In genomic region chr8:70139026-70139857, GRCm38 (mm10) we compare ENCODE assay signal across 8 mouse cellular contexts. TPM values are rescaled to one million over a fixed set of nuclear protein-coding genes. Genes with fewer than 3 reads are reported as not detected.
A peak's percentile ranks its signal among the peaks of the same experiment; 100 is the strongest.
DNase-seq lines count a peak whose midpoint lies in the region; ATAC-seq lines count a peak whose summit lies in the region.

Gene Rfxank, minus strand, starts transcription at chr8:70139154.
Gene Borcs8, plus strand, starts transcription at chr8:70139499.
Gene Mef2b, plus strand, starts transcription at chr8:70139711.

- H3K36me3 ChIP-seq in hindbrain, embryonic 14.5 days (replicated peaks; ENCODE audit: control insufficient read depth, insufficient read depth), result peaks cover 45% of the 10 kb centered on the region

- peak; percentile 97 for ATAC-seq in hindbrain, embryonic 14.5 days (ENCODE audit: low FRiP score)

- H3K9me3 ChIP-seq in hindbrain, embryonic 14.5 days (ENCODE audit: control insufficient read depth, low read length), result no peaks in the 10 kb centered on the region

- H3K27ac ChIP-seq in hindbrain, embryonic 14.5 days, result peak within 1 kb of the TSS; percentile 69

- DNase-seq in R1 (ENCODE audit: low read depth, low spot score), result peak; percentile 99
- peak; percentile 97 to 99 for DNase-seq in cerebellum, postnatal 25 days
- DNase-seq in frontal cortex, postnatal 25 days (ENCODE audit: low spot score in 2 of 2), result peak; percentile 93 to 95
- peak; percentile 99 for DNase-seq in hindbrain, embryonic 14.5 days (ENCODE audit: low spot score)
- DNase-seq in layer of hippocampus, postnatal 36 days, result peak; percentile 97 to 98
- DNase-seq in lung, postnatal 36 days, result peak; percentile 100
- peak; percentile 99 for DNase-seq in retina, postnatal 1 day
- DNase-seq in urinary bladder, adult 18-20 months (ENCODE audit: low spot score in 2 of 2), result peak; percentile 97 to 98

- H3K27me3 ChIP-seq in hindbrain, embryonic 14.5 days (ENCODE audit: control insufficient read depth, insufficient read depth, low read length), result no peaks in the 10 kb centered on the region

- H3K4me2 ChIP-seq in hindbrain, embryonic 14.5 days (replicated peaks), result peak within 1 kb of the TSS; percentile 84

- peaks cover 21% of the 10 kb centered on the region for H3K4me1 ChIP-seq in hindbrain, embryonic 14.5 days (replicated peaks; ENCODE audit: control insufficient read depth, insufficient read depth, low read length)

- WGBS in hindbrain, embryonic 14.5 days, result under 1% methylated on average over 46 of the region's 46 CpGs

- peak within 1 kb of the TSS; percentile 76 for H3K9ac ChIP-seq in hindbrain, embryonic 14.5 days

- H3K4me3 ChIP-seq in hindbrain, embryonic 14.5 days (replicated peaks; ENCODE audit: low read length), result peak within 1 kb of the TSS; percentile 66

RNA-seq across cellular contexts. Expression of gene Rfxank, which starts in this region (rescaled TPM):
- 7.2 and 8.2 TPM in 2 replicates for polyA plus RNA-seq in hindbrain, embryonic 14.5 days (2014; fragmentation: Nextera tagmentation; extraction: Ambion mirVana)
- 10 to 100 TPM; 14.0 to 15.3 TPM for total RNA-seq in layer of hippocampus, postnatal 36 days (2021)

RNA-seq across cellular contexts. Expression of gene Borcs8, which starts in this region (rescaled TPM):
- 62.1 and 62.7 TPM in 2 replicates for polyA plus RNA-seq in hindbrain, embryonic 14.5 days (2014; fragmentation: Nextera tagmentation; extraction: Ambion mirVana)
- total RNA-seq in layer of hippocampus, postnatal 36 days (2021), result 10 to 100 TPM; 43.9 to 50.8 TPM

RNA-seq across cellular contexts. Expression of gene Mef2b, which starts in this region (rescaled TPM):
- polyA plus RNA-seq in hindbrain, embryonic 14.5 days (2014; fragmentation: Nextera tagmentation; extraction: Ambion mirVana), result 0.73 and 0.83 TPM in 2 replicates
- total RNA-seq in layer of hippocampus, postnatal 36 days (2021), result under 1 TPM; 0.27 to 0.38 TPM

Comparison
In these comparisons a context has a peak if more than half of its experiments do, and no peak if none do; other contexts are left out.
1. Peak in every context shown above with its lines: DNase-seq, ATAC-seq, H3K4me3 ChIP-seq and H3K27ac ChIP-seq.